ENCODE assay signal across 15 mouse cellular contexts in the genomic region with DNA sequence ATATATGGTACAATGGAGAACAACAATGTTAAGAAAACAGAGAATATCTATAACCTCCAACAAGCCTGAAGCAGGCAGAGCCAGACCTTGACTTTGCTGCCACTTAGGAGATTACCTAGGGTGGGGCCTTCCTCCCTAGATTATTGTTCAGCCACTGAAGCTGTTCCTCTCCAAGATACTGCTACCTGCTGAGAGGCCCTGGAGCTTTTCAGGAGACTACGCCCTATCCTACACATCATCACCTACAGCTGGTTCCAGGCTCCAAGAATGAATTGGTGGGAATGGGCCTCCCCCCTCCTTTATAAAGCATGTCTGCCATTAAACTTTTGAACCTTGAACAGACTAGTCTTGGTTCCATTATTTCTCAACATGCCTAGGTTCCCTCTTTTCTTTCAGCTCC.
"Had no signal": no experiment of that assay in that cellular context is flagged by ENCODE, and none has a peak within 500 bp of the region (broad histone marks: within the 10 kb centered on the region; RNA-seq: fewer than 3 reads in every experiment).

No protein-coding gene starts in this region.

- H3K9ac ChIP-seq: neural tube, embryonic 13.5 days; neural tube, embryonic 15.5 days; stomach, embryonic 15.5 days had no signal

- H3K4me3 ChIP-seq: neural tube, embryonic 13.5 days; neural tube, embryonic 15.5 days; stomach, embryonic 15.5 days had no signal

- H3K4me1 ChIP-seq: neural tube, embryonic 13.5 days; neural tube, embryonic 15.5 days; stomach, embryonic 15.5 days had no signal

- H3K27ac ChIP-seq: neural tube, embryonic 13.5 days; neural tube, embryonic 15.5 days; stomach, embryonic 15.5 days; stomach, postnatal 0 days had no signal

- DNase-seq: retina, postnatal 1 day; right cerebral cortex, adult 18-20 months; right cerebral cortex, postnatal 14 days; right cerebral cortex, postnatal 25 days; right cerebral cortex, postnatal 4 days; spleen, adult 18-20 months; thymus, adult 2 months; thymus, postnatal 14 days; thymus, postnatal 25 days; thymus, postnatal 36 days; thymus, postnatal 4 days had no signal

- H3K36me3 ChIP-seq: neural tube, embryonic 13.5 days; neural tube, embryonic 15.5 days; stomach, embryonic 15.5 days had no signal

- H3K9me3 ChIP-seq: neural tube, embryonic 13.5 days; neural tube, embryonic 15.5 days; stomach, embryonic 15.5 days had no signal
